ENCODE assay signal across 8 mouse cellular contexts in genomic region chr9:90270944-90271295, GRCm38 (mm10). TPM values are rescaled to one million over a fixed set of nuclear protein-coding genes. Genes with fewer than 3 reads are reported as not detected.
DNase-seq lines count a peak whose midpoint lies in the region; ATAC-seq and TF ChIP-seq lines count a peak whose summit lies in the region.

No protein-coding gene starts in this region.

- H3K27ac ChIP-seq in lung, embryonic 15.5 days: peak overlapping the region; percentile 92
- peak overlapping the region; percentile 8; the same call in 1 of the 2 replicates for H3K27ac ChIP-seq in embryonic fibroblast, embryonic 13.5 days (ENCODE audit: insufficient read depth, low read length)
- H3K27ac ChIP-seq in limb, embryonic 14.5 days (replicated peaks; ENCODE audit: low read depth, low read length): no peak overlapping the region
- H3K27ac ChIP-seq in olfactory bulb, adult 2 months (ENCODE audit: insufficient read depth, low read depth, low read length): no peak overlapping the region

- ATAC-seq in lung, embryonic 15.5 days (ENCODE audit: borderline replicate concordance, extremely low read depth, low FRiP score, low TSS enrichment): peak; percentile 27; the same call in 1 of the 2 replicates
- ATAC-seq in limb, embryonic 14.5 days (ENCODE audit: low FRiP score, low read depth): peak; percentile 10; the same call in 1 of the 2 replicates

- H3K27me3 ChIP-seq in lung, embryonic 15.5 days: no peaks in the 10 kb centered on the region
- no peaks in the 10 kb centered on the region for H3K27me3 ChIP-seq in limb, embryonic 14.5 days (ENCODE audit: control insufficient read depth, insufficient read depth, low read length)

- no peaks in the 10 kb centered on the region for H3K9me3 ChIP-seq in lung, embryonic 15.5 days
- no peaks in the 10 kb centered on the region for H3K9me3 ChIP-seq in limb, embryonic 14.5 days (ENCODE audit: control insufficient read depth, low read length)

- TF ChIP-seq POLR2A in embryonic fibroblast, embryonic 13.5 days (IDR thresholded peaks at IDR 0.05; ENCODE audit: low read depth, low read length): no peak
- TF ChIP-seq POLR2A in limb, embryonic 14.5 days (IDR thresholded peaks at IDR 0.05; ENCODE audit: borderline replicate concordance, extremely low read depth, insufficient read depth, insufficient read length): no peak
- no peak for TF ChIP-seq POLR2A in olfactory bulb, adult 2 months (IDR thresholded peaks at IDR 0.05; ENCODE audit: insufficient read depth, low read depth, low read length)

- H3K4me2 ChIP-seq in lung, embryonic 15.5 days: peak overlapping the region; percentile 70
- H3K4me2 ChIP-seq in limb, embryonic 14.5 days (replicated peaks; ENCODE audit: low read depth, low read length, severe bottlenecking): peak overlapping the region; percentile 85

- no peak for TF ChIP-seq CTCF in embryonic fibroblast, embryonic 13.5 days (IDR thresholded peaks at IDR 0.05; ENCODE audit: borderline replicate concordance, insufficient read depth, low read length)
- no peak for TF ChIP-seq CTCF in olfactory bulb, adult 2 months (IDR thresholded peaks at IDR 0.05; ENCODE audit: insufficient read depth, low read depth, low read length)

- 4% methylated on average over 11 of the region's 11 CpGs for WGBS in lung, embryonic 15.5 days
- 17% methylated on average over 11 of the region's 11 CpGs for WGBS in limb, embryonic 14.5 days
- WGBS in olfactory bulb, adult 2 months: 3% methylated on average over 11 of the region's 11 CpGs

- intact Hi-C loops in gastrocnemius, postnatal 36 days (cut with DNase I): no loop called here

- peak overlapping the region; percentile 78 for H3K4me3 ChIP-seq in lung, embryonic 15.5 days
- H3K4me3 ChIP-seq in embryonic fibroblast, embryonic 13.5 days (ENCODE audit: insufficient read depth, low read length): peak overlapping the region; percentile 95
- peak overlapping the region; percentile 82 for H3K4me3 ChIP-seq in limb, embryonic 14.5 days (replicated peaks; ENCODE audit: low read length)
- peak overlapping the region; percentile 91 for H3K4me3 ChIP-seq in olfactory bulb, adult 2 months (ENCODE audit: insufficient read depth, low read depth, low read length)

- no peak for DNase-seq in lung, postnatal 10 days
- no peak for DNase-seq in limb, embryonic 14.5 days (ENCODE audit: low spot score)
- DNase-seq in gastrocnemius, postnatal 4 days (ENCODE audit: low spot score in 2 of 2): no peak
- DNase-seq in cerebellum, postnatal 25 days: no peak
- DNase-seq in gastrocnemius, postnatal 36 days: no peak

- H3K36me3 ChIP-seq in lung, embryonic 15.5 days: no peaks in the 10 kb centered on the region
- no peaks in the 10 kb centered on the region for H3K36me3 ChIP-seq in limb, embryonic 14.5 days (ENCODE audit: control insufficient read depth, insufficient read depth, low read length)

- H3K9ac ChIP-seq in lung, embryonic 15.5 days: peak overlapping the region; percentile 87
- H3K9ac ChIP-seq in limb, embryonic 14.5 days (ENCODE audit: low read depth, low read length, severe bottlenecking): peak overlapping the region; percentile 82

- H3K4me1 ChIP-seq in lung, embryonic 15.5 days: peaks cover 49% of the 10 kb centered on the region
- H3K4me1 ChIP-seq in embryonic fibroblast, embryonic 13.5 days (ENCODE audit: control insufficient read depth, insufficient read depth, low read length): no peaks in the 10 kb centered on the region
- H3K4me1 ChIP-seq in limb, embryonic 14.5 days (ENCODE audit: control insufficient read depth, insufficient read depth, low read length): peaks cover 16% of the 10 kb centered on the region
- peaks cover 8% of the 10 kb centered on the region for H3K4me1 ChIP-seq in olfactory bulb, adult 2 months (ENCODE audit: control insufficient read depth, insufficient read depth, low read length)

RNA-seq across cellular contexts. Expression of gene Tbc1d2b, which starts 0.3 kb away (rescaled TPM):
- 20.9 and 22.7 TPM in 2 replicates for polyA plus RNA-seq in lung, embryonic 15.5 days (2015; fragmentation: Nextera tagmentation; extraction: Ambion mirVana)
- polyA plus RNA-seq in embryonic fibroblast, embryonic 13.5 days (2011; ENCODE audit: insufficient read length, low read depth, missing spikeins): 42.4 and 45.5 TPM in 2 replicates
- polyA plus RNA-seq in limb, embryonic 14.5 days (2012; rRNA removed): 25.5 and 31.6 TPM in 2 replicates
- polyA plus RNA-seq in limb, embryonic 14.5 days (2014; fragmentation: Nextera tagmentation; extraction: Ambion mirVana): 20.0 and 22.2 TPM in 2 replicates
- not detected in 2 replicates for polyA plus RNA-seq in olfactory bulb, adult 2 months (2012; ENCODE audit: insufficient read depth, insufficient read length, low replicate concordance, missing spikeins)
- 10 to 100 TPM; 27.8 to 31.9 TPM for total RNA-seq in gastrocnemius, postnatal 4 days (2021)
- total RNA-seq in gastrocnemius, postnatal 36 days (2021): 1 to 10 TPM; 5.1 to 5.6 TPM

Comparison
In these comparisons a context has a peak if more than half of its experiments do, and no peak if none do; other contexts are left out.
1. H3K27ac ChIP-seq: peak in lung, embryonic 15.5 days (single experiment) and embryonic fibroblast, embryonic 13.5 days (single experiment); none in limb, embryonic 14.5 days (single experiment) and olfactory bulb, adult 2 months (single experiment).
2. RNA of gene Tbc1d2b, which starts 0.3 kb away (polyA plus RNA-seq): 42.4 to 45.5 TPM in embryonic fibroblast, embryonic 13.5 days, 20.0 to 31.6 TPM in limb, embryonic 14.5 days and 20.9 to 22.7 TPM in lung, embryonic 15.5 days; not detected in olfactory bulb, adult 2 months; every median in the first group is over 10 times any median in the second.
3. Peak in every context shown above with its lines, with median percentiles within 50 percentile points of each other: H3K4me3 ChIP-seq.